Mouse (Mus musculus): Measurements from ENCODE around the gene Mki67. TPM values are rescaled to one million over a fixed set of nuclear protein-coding genes. Genes with fewer than 3 reads are reported as not detected.

Mki67 gene
- polyA plus RNA-seq, 1 experiment from 2014 or later = 50.5 TPM

GRCm38 (mm10) chr7:135735691-135736580 is 19.8 kb upstream of the Mki67 start:
- Histone ChIP-seq H3K4me1 (peaks cover 18% of the 10 kb centered on the region), H3K27ac (0 out of 2 replicates have a peak overlapping the region, but pooled peaks have one; percentile 63), H3K9ac (no peak overlapping the region), H3K36me3 (no peaks in the 10 kb centered on the region), H3K4me2 (replicated peaks) (peak overlapping the region; percentile 37), H3K4me3 (peak overlapping the region; percentile 14; the same call in 1 of the 2 replicates), H3K9me3 (no peaks in the 10 kb centered on the region), H3K27me3 (no peaks in the 10 kb centered on the region)
- WGBS = 19% methylated on average over 31 of the region's 31 CpGs
- ATAC-seq (ENCODE audit: insufficient number of reproducible peaks, insufficient read depth, low FRiP score, low TSS enrichment) = peak; percentile 92

- H3K36me3 ChIP-seq = no peaks in the 10 kb centered on the region
- H3K9ac ChIP-seq = no peak overlapping the region
- no peaks in the 10 kb centered on the region for H3K27me3 ChIP-seq
- H3K27ac ChIP-seq = peak overlapping the region; percentile 63
- H3K9me3 ChIP-seq = no peaks in the 10 kb centered on the region
- no peak overlapping the region for H3K4me3 ChIP-seq
- H3K4me2 ChIP-seq (replicated peaks) = peak overlapping the region; percentile 37
- 66% methylated on average over 9 of the region's 9 CpGs for WGBS
- ATAC-seq (ENCODE audit: insufficient number of reproducible peaks, insufficient read depth, low FRiP score, low TSS enrichment) = no peak
- H3K4me1 ChIP-seq = peaks cover 13% of the 10 kb centered on the region
Measured at GRCm38 (mm10) chr7:135734911-135735646, 18.9 kb upstream of the Mki67 start.

- no peak for ATAC-seq (ENCODE audit: insufficient number of reproducible peaks, insufficient read depth, low FRiP score, low TSS enrichment)
- Histone ChIP-seq H3K36me3 (no peaks in the 10 kb centered on the region), H3K27me3 (no peaks in the 10 kb centered on the region), H3K4me2 (replicated peaks) (no peak overlapping the region), H3K4me1 (peaks cover 12% of the 10 kb centered on the region), H3K9me3 (no peaks in the 10 kb centered on the region), H3K4me3 (no peak overlapping the region), H3K27ac (no peak overlapping the region), H3K9ac (no peak overlapping the region)
- 82% methylated on average over 5 of the region's 5 CpGs for WGBS
Measured at GRCm38 (mm10) chr7:135734379-135734778, 18.2 kb upstream of the Mki67 start.

GRCm38 (mm10) chr7:135728038-135728437 is 11.9 kb upstream of the Mki67 start:
- H3K4me1 ChIP-seq = no peaks in the 10 kb centered on the region
- H3K4me3 ChIP-seq = no peak overlapping the region
- no peak overlapping the region for H3K27ac ChIP-seq
- 94% methylated on average over 12 of the region's 12 CpGs for WGBS
- ATAC-seq (ENCODE audit: insufficient number of reproducible peaks, insufficient read depth, low FRiP score, low TSS enrichment) = no peak
- H3K27me3 ChIP-seq = no peaks in the 10 kb centered on the region
- no peak overlapping the region for H3K4me2 ChIP-seq (replicated peaks)
- H3K9me3 ChIP-seq = no peaks in the 10 kb centered on the region
- H3K9ac ChIP-seq = no peak overlapping the region
- H3K36me3 ChIP-seq = no peaks in the 10 kb centered on the region

GRCm38 (mm10) chr7:135726707-135727106 is 10.5 kb upstream of the Mki67 start:
- 77% methylated on average over 1 of the region's 1 CpGs for WGBS
- Histone ChIP-seq H3K36me3 (no peaks in the 10 kb centered on the region), H3K4me2 (replicated peaks) (no peak overlapping the region), H3K9me3 (no peaks in the 10 kb centered on the region), H3K27ac (no peak overlapping the region), H3K4me1 (no peaks in the 10 kb centered on the region), H3K9ac (no peak overlapping the region), H3K27me3 (no peaks in the 10 kb centered on the region), H3K4me3 (no peak overlapping the region)
- no peak for ATAC-seq (ENCODE audit: insufficient number of reproducible peaks, insufficient read depth, low FRiP score, low TSS enrichment)

GRCm38 (mm10) chr7:135723672-135724341 is 7.6 kb upstream of the Mki67 start:
- no peak for ATAC-seq (ENCODE audit: insufficient number of reproducible peaks, insufficient read depth, low FRiP score, low TSS enrichment)
- WGBS = 71% methylated on average over 6 of the region's 6 CpGs

GRCm38 (mm10) chr7:135722011-135722838 is 6.1 kb upstream of the Mki67 start:
- ATAC-seq (ENCODE audit: insufficient number of reproducible peaks, insufficient read depth, low FRiP score, low TSS enrichment) = no peak
- H3K27me3 ChIP-seq = no peaks in the 10 kb centered on the region
- WGBS = 80% methylated on average over 6 of the region's 6 CpGs

More at GRCm38 (mm10) chr7:135723672-135724341, 7.6 kb upstream of the Mki67 start:
- Histone ChIP-seq H3K4me1 (no peaks in the 10 kb centered on the region), H3K9ac (no peak overlapping the region), H3K4me3 (no peak overlapping the region), H3K27me3 (no peaks in the 10 kb centered on the region), H3K27ac (no peak overlapping the region), H3K4me2 (replicated peaks) (no peak overlapping the region), H3K36me3 (no peaks in the 10 kb centered on the region), H3K9me3 (no peaks in the 10 kb centered on the region)

GRCm38 (mm10) chr7:135721436-135721992 is 5.4 kb upstream of the Mki67 start:
- Histone ChIP-seq H3K4me1 (no peaks in the 10 kb centered on the region), H3K4me3 (no peak overlapping the region), H3K9ac (no peak overlapping the region), H3K36me3 (no peaks in the 10 kb centered on the region), H3K27me3 (no peaks in the 10 kb centered on the region), H3K27ac (no peak overlapping the region), H3K4me2 (replicated peaks) (no peak overlapping the region), H3K9me3 (no peaks in the 10 kb centered on the region)
- 69% methylated on average over 7 of the region's 7 CpGs for WGBS
- ATAC-seq (ENCODE audit: insufficient number of reproducible peaks, insufficient read depth, low FRiP score, low TSS enrichment) = no peak

More at GRCm38 (mm10) chr7:135722011-135722838, 6.1 kb upstream of the Mki67 start:
- Histone ChIP-seq H3K4me1 (no peaks in the 10 kb centered on the region), H3K36me3 (no peaks in the 10 kb centered on the region), H3K4me3 (no peak overlapping the region), H3K4me2 (replicated peaks) (no peak overlapping the region), H3K27ac (no peak overlapping the region), H3K9me3 (no peaks in the 10 kb centered on the region), H3K9ac (no peak overlapping the region)

- H3K27ac ChIP-seq = no peak overlapping the region
- peak overlapping the region; percentile 68 for H3K4me2 ChIP-seq (replicated peaks)
- no peak for ATAC-seq (ENCODE audit: insufficient number of reproducible peaks, insufficient read depth, low FRiP score, low TSS enrichment)
- H3K9ac ChIP-seq = peak overlapping the region; percentile 33; the same call in 1 of the 2 replicates
- peak overlapping the region; percentile 88 for H3K4me3 ChIP-seq
- no peaks in the 10 kb centered on the region for H3K9me3 ChIP-seq
- H3K4me1 ChIP-seq = peaks cover 19% of the 10 kb centered on the region
- no peaks in the 10 kb centered on the region for H3K27me3 ChIP-seq
- H3K36me3 ChIP-seq = no peaks in the 10 kb centered on the region
- 68% methylated on average over 7 of the region's 7 CpGs for WGBS
Measured at GRCm38 (mm10) chr7:135716968-135717557, 902 bp upstream of the Mki67 start.

GRCm38 (mm10) chr7:135716445-135716877 is 300 bp upstream of the Mki67 start:
- H3K4me3 ChIP-seq = peak overlapping the region; percentile 88
- WGBS = 1% methylated on average over 21 of the region's 28 CpGs
- peaks cover 19% of the 10 kb centered on the region for H3K4me1 ChIP-seq
- ATAC-seq (ENCODE audit: insufficient number of reproducible peaks, insufficient read depth, low FRiP score, low TSS enrichment) = peak; percentile 97
- H3K9ac ChIP-seq = peak overlapping the region; percentile 82
- no peaks in the 10 kb centered on the region for H3K9me3 ChIP-seq
- H3K36me3 ChIP-seq = no peaks in the 10 kb centered on the region
- peak overlapping the region; percentile 68 for H3K4me2 ChIP-seq (replicated peaks)
- no peaks in the 10 kb centered on the region for H3K27me3 ChIP-seq
- H3K27ac ChIP-seq = no peak overlapping the region

Data from embryonic facial prominence, embryonic 12.5 days (tissue).